Comparison of ENCODE assay signal across 34 mouse cellular contexts in genomic region chr6:37536831-37537230, GRCm38 (mm10). TPM values are rescaled to one million over a fixed set of nuclear protein-coding genes. Genes with fewer than 3 reads are reported as not detected.
"Had no signal": no experiment of that assay in that cellular context is flagged by ENCODE, and none has a peak within 500 bp of the region (broad histone marks: within the 10 kb centered on the region; RNA-seq: fewer than 3 reads in every experiment).

No protein-coding gene starts in this region.

- H3K27me3 ChIP-seq: heart, embryonic 12.5 days; hindbrain, embryonic 12.5 days; intestine, embryonic 15.5 days; limb, embryonic 12.5 days; liver, embryonic 12.5 days had no signal

- H3K9me3 ChIP-seq: heart, embryonic 10.5 days; heart, embryonic 12.5 days; hindbrain, embryonic 10.5 days; hindbrain, embryonic 12.5 days; intestine, embryonic 15.5 days; limb, embryonic 12.5 days; liver, embryonic 12.5 days had no signal

- H3K4me3 ChIP-seq: gastrocnemius, adult 2 months; heart, embryonic 10.5 days; heart, embryonic 12.5 days; hindbrain, embryonic 10.5 days; hindbrain, embryonic 12.5 days; intestine, embryonic 15.5 days; layer of hippocampus, adult 2 months; left cerebral cortex, adult 2 months; limb, embryonic 12.5 days; liver, embryonic 12.5 days had no signal

- H3K27ac ChIP-seq: gastrocnemius, adult 2 months; heart, embryonic 10.5 days; hindbrain, embryonic 10.5 days; hindbrain, embryonic 12.5 days; hindbrain, embryonic 14.5 days; intestine, embryonic 15.5 days; layer of hippocampus, adult 2 months; left cerebral cortex, adult 2 months; limb, embryonic 12.5 days; liver, embryonic 12.5 days; liver, embryonic 14.5 days had no signal

- H3K4me1 ChIP-seq: heart, embryonic 12.5 days; hindbrain, embryonic 10.5 days; hindbrain, embryonic 12.5 days; limb, embryonic 12.5 days; liver, embryonic 12.5 days had no signal

- ATAC-seq: hindbrain, embryonic 16.5 days; inflammation-experienced regulatory T-cells, adult 6 months; intestine, embryonic 15.5 days; intestine, postnatal 0 days; liver, embryonic 12.5 days had no signal

- H3K9ac ChIP-seq: heart, embryonic 12.5 days; hindbrain, embryonic 12.5 days; hindbrain, embryonic 14.5 days; intestine, embryonic 15.5 days; limb, embryonic 12.5 days; liver, embryonic 12.5 days; liver, embryonic 14.5 days had no signal

- H3K4me2 ChIP-seq: heart, embryonic 12.5 days; hindbrain, embryonic 12.5 days; hindbrain, embryonic 14.5 days; intestine, embryonic 15.5 days; limb, embryonic 12.5 days; liver, embryonic 12.5 days had no signal

- H3K36me3 ChIP-seq: heart, embryonic 10.5 days; heart, embryonic 12.5 days; hindbrain, embryonic 10.5 days; hindbrain, embryonic 12.5 days; intestine, embryonic 15.5 days; limb, embryonic 12.5 days; liver, embryonic 12.5 days had no signal

- DNase-seq: gastrocnemius, adult 2 months; gastrocnemius, postnatal 10 days; gastrocnemius, postnatal 25 days; heart, adult 18-20 months; heart, postnatal 10 days; heart, postnatal 4 days; kidney, adult 18-20 months; kidney, adult 8-10 months; kidney, postnatal 10 days; kidney, postnatal 25 days; kidney, postnatal 4 days had no signal

RNA-seq across cellular contexts. Expression of gene Akr1d1, which starts 6.9 kb away (rescaled TPM):
- total RNA-seq: gastrocnemius, adult 2 months; gastrocnemius, postnatal 25 days; granulocyte monocyte progenitor cell, adult 5-6 weeks; heart, adult 18-20 months; heart, adult 8-10 months; heart, postnatal 10 days; heart, postnatal 25 days; heart, postnatal 4 days; layer of hippocampus, adult 2 months; layer of hippocampus, postnatal 10 days; layer of hippocampus, postnatal 25 days; left cerebral cortex, adult 2 months; left cerebral cortex, postnatal 14 days; left cerebral cortex, postnatal 36 days had no signal
- polyA plus RNA-seq: heart, embryonic 10.5 days; heart, embryonic 12.5 days; heart, embryonic 14.5 days; heart, embryonic 16.5 days; hindbrain, embryonic 10.5 days; hindbrain, embryonic 12.5 days; hindbrain, embryonic 14.5 days; hindbrain, embryonic 16.5 days; inflammation-experienced regulatory T-cells, adult 6 months; limb, embryonic 12.5 days had no signal
